Mouse (Mus musculus): ENCODE results near the gene Gm21173. TPM values are rescaled to one million over a fixed set of nuclear protein-coding genes. Genes with fewer than 3 reads are reported as not detected.

Gm21173 gene
- not detected for polyA plus RNA-seq (2014; fragmentation: Illumina TruSeq; extraction: RNeasy Lipid Tissue Mini Kit (QIAGEN cat#74804); ENCODE audit: low read depth, low replicate concordance)

DNA sequence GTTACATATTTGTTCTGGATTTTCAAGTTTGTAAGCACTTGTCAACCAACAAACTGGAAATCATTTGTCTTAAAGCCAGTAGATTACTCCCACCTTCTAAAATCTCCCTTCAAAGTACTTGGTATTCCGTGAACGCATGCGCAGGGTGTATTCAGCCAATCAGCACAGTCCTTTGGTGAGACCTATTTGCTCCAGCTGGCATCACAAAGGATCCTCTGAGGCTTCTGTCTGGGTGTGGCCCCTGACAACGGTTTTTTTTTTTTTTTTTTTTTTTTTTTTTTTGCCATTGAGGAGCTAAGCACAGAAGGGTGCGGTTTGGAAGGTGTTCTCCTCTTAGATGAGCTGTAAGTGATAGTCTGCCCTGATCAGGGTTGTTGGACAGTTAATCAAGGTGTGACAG, at the start of gene Gm21173:
Gene Gm21173 (plus strand): TSS at position 301 of the 400 bp plus-strand sequence.

